Mouse (Mus musculus) heart, embryonic 16.5 days (tissue): ENCODE data around the gene Sel1l3. TPM values are rescaled to one million over a fixed set of nuclear protein-coding genes. Genes with fewer than 3 reads are reported as not detected.

Source experiments
- ATAC-seq: fragments of 200-750 bp; cut with Nextera tagmentation; replicated peaks from 2 replicates; pipeline ENCODE4 v1.8.0; 2017; ENCODE audit warnings: moderate number of reproducible peaks; ENCODE audit not compliant: insufficient read depth, low FRiP score; ENCODE audit errors: extremely low read depth
- H3K27ac ChIP-seq: fragments of 300-500 bp; sonication (generic); 2 replicates; pipeline ENCODE4 v1.5.1; 2014; ENCODE audit warnings: mild to moderate bottlenecking, low read length, control low read depth, moderate library complexity
- H3K27me3 ChIP-seq: fragments of 300-500 bp; sonication (generic); 2 replicates; pipeline ENCODE4 v1.6.1; 2014; ENCODE audit warnings: low read length, mixed read lengths; ENCODE audit not compliant: control insufficient read depth, insufficient read depth
- H3K36me3 ChIP-seq: fragments of 300-500 bp; sonication (generic); 2 replicates; pipeline ENCODE4 v1.6.1; 2014; ENCODE audit not compliant: control insufficient read depth, insufficient read depth
- H3K4me1 ChIP-seq: fragments of 300-500 bp; sonication (generic); 2 replicates; pipeline ENCODE4 v1.6.1; 2014; ENCODE audit warnings: low read length, mixed read lengths; ENCODE audit not compliant: control insufficient read depth, insufficient read depth
- H3K4me2 ChIP-seq: fragments of 300-500 bp; sonication (generic); 2 replicates; pipeline ENCODE4 v1.6.1; 2014; ENCODE audit warnings: low read depth, mild to moderate bottlenecking, control low read depth, low read length
- H3K4me3 ChIP-seq: fragments of 300-500 bp; sonication (generic); 2 replicates; pipeline ENCODE4 v1.5.1; 2014; ENCODE audit warnings: mild to moderate bottlenecking, control low read depth, low read length
- H3K9ac ChIP-seq: fragments of 300-500 bp; sonication (generic); 2 replicates; pipeline ENCODE4 v1.6.1; 2014; ENCODE audit warnings: low read length, control low read depth
- H3K9me3 ChIP-seq: fragments of 300-500 bp; sonication (generic); replicated peaks from 2 replicates; pipeline ENCODE4 v1.6.1; 2016; ENCODE audit warnings: low read length; ENCODE audit not compliant: control insufficient read depth
- WGBS: fragments of 180-500 bp; shearing (Covaris S2); extraction: QIAGEN DNeasy Blood & Tissue Kit; methylation state at CpG from one replicate; pipeline ENCODE4 v1.1.7; 2014; 5-methylcytosine and 5-hydroxymethylcytosine counted together
- polyA plus RNA-seq: library from polyadenylated mRNA; unstranded; fragments of >200 nt; fragmentation: Nextera tagmentation; extraction: Ambion mirVana; gene quantifications from 2 replicates; pipeline ENCODE4 v1.2.1, GENCODE M21; 2015

Gene Sel1l3
- polyA plus RNA-seq, 1 experiment from 2014 or later: 0.91 TPM

- no peak overlapping the region for H3K9ac ChIP-seq
- ATAC-seq: no peak
- no peaks in the 10 kb centered on the region for H3K36me3 ChIP-seq
- no peak overlapping the region for H3K4me2 ChIP-seq
- H3K4me3 ChIP-seq: no peak overlapping the region
- no peaks in the 10 kb centered on the region for H3K9me3 ChIP-seq
- peaks cover 5% of the 10 kb centered on the region for H3K4me1 ChIP-seq
- H3K27ac ChIP-seq: no peak overlapping the region
- 93% methylated on average over 2 of the region's 2 CpGs for WGBS
- H3K27me3 ChIP-seq: no peaks in the 10 kb centered on the region
Observed at GRCm38 (mm10) chr5:53134003-53134402, 79.7 kb downstream of the Sel1l3 start.

- 66% methylated on average over 4 of the region's 4 CpGs for WGBS
- H3K4me1 ChIP-seq: peaks cover 6% of the 10 kb centered on the region
- H3K9ac ChIP-seq: no peak overlapping the region
- no peaks in the 10 kb centered on the region for H3K27me3 ChIP-seq
- no peak overlapping the region for H3K4me3 ChIP-seq
- ATAC-seq: no peak
- H3K9me3 ChIP-seq: no peaks in the 10 kb centered on the region
- H3K4me2 ChIP-seq: no peak overlapping the region
- H3K36me3 ChIP-seq: no peaks in the 10 kb centered on the region
- no peak overlapping the region for H3K27ac ChIP-seq
Observed at GRCm38 (mm10) chr5:53124701-53125100, 89.0 kb downstream of the Sel1l3 start.

GRCm38 (mm10) chr5:53123525-53124286 lies 90.0 kb downstream of the Sel1l3 start:
- WGBS: 40% methylated on average over 10 of the region's 10 CpGs
- Histone ChIP-seq H3K4me1 (peaks cover 6% of the 10 kb centered on the region), H3K9me3 (no peaks in the 10 kb centered on the region), H3K27ac (no peak overlapping the region), H3K27me3 (no peaks in the 10 kb centered on the region), H3K9ac (no peak overlapping the region), H3K36me3 (no peaks in the 10 kb centered on the region), H3K4me2 (no peak overlapping the region), H3K4me3 (no peak overlapping the region)
- 0 out of 2 replicates have a peak, but pooled peaks have one; percentile 58 for ATAC-seq

- 51% methylated on average over 3 of the region's 3 CpGs for WGBS
- H3K4me1 ChIP-seq: peaks cover 6% of the 10 kb centered on the region
- no peak overlapping the region for H3K4me3 ChIP-seq
- no peaks in the 10 kb centered on the region for H3K27me3 ChIP-seq
- H3K4me2 ChIP-seq: no peak overlapping the region
- H3K9ac ChIP-seq: no peak overlapping the region
- H3K27ac ChIP-seq: no peak overlapping the region
- ATAC-seq: no peak
- no peaks in the 10 kb centered on the region for H3K9me3 ChIP-seq
- H3K36me3 ChIP-seq: no peaks in the 10 kb centered on the region
Observed at GRCm38 (mm10) chr5:53119689-53120088, 94.0 kb downstream of the Sel1l3 start.

- ATAC-seq: no peak
- H3K4me1 ChIP-seq: peaks cover 5% of the 10 kb centered on the region
- 88% methylated on average over 8 of the region's 8 CpGs for WGBS
- H3K27ac ChIP-seq: no peak overlapping the region
- H3K9me3 ChIP-seq: peaks cover under 1% of the 10 kb centered on the region
- no peak overlapping the region for H3K4me2 ChIP-seq
- no peak overlapping the region for H3K4me3 ChIP-seq
- H3K9ac ChIP-seq: no peak overlapping the region
- H3K36me3 ChIP-seq: no peaks in the 10 kb centered on the region
- H3K27me3 ChIP-seq: no peaks in the 10 kb centered on the region
Observed at GRCm38 (mm10) chr5:53118212-53118611, 95.5 kb downstream of the Sel1l3 start.

GRCm38 (mm10) chr5:53114616-53115267 lies 99.0 kb downstream of the Sel1l3 start:
- Histone ChIP-seq H3K36me3 (no peaks in the 10 kb centered on the region), H3K4me2 (no peak overlapping the region), H3K4me3 (no peak overlapping the region), H3K27ac (no peak overlapping the region), H3K4me1 (no peaks in the 10 kb centered on the region), H3K9me3 (peaks cover 4% of the 10 kb centered on the region), H3K27me3 (no peaks in the 10 kb centered on the region), H3K9ac (no peak overlapping the region)
- WGBS: 76% methylated on average over 12 of the region's 12 CpGs
- ATAC-seq: no peak

GRCm38 (mm10) chr5:53112942-53113341 lies 100.8 kb downstream of the Sel1l3 start:
- WGBS: 88% methylated on average over 5 of the region's 5 CpGs
- Histone ChIP-seq H3K9me3 (peaks cover 4% of the 10 kb centered on the region), H3K4me1 (no peaks in the 10 kb centered on the region), H3K36me3 (no peaks in the 10 kb centered on the region), H3K9ac (no peak overlapping the region), H3K4me3 (no peak overlapping the region), H3K4me2 (no peak overlapping the region), H3K27me3 (no peaks in the 10 kb centered on the region), H3K27ac (no peak overlapping the region)
- ATAC-seq: no peak

GRCm38 (mm10) chr5:53111036-53111435 lies 102.7 kb downstream of the Sel1l3 start:
- H3K27ac ChIP-seq: no peak overlapping the region
- H3K4me3 ChIP-seq: no peak overlapping the region
- no peak overlapping the region for H3K4me2 ChIP-seq
- no peak for ATAC-seq
- no peaks in the 10 kb centered on the region for H3K4me1 ChIP-seq
- H3K9me3 ChIP-seq: peaks cover 4% of the 10 kb centered on the region
- no peaks in the 10 kb centered on the region for H3K27me3 ChIP-seq
- no peak overlapping the region for H3K9ac ChIP-seq
- 66% methylated on average over 5 of the region's 5 CpGs for WGBS
- H3K36me3 ChIP-seq: no peaks in the 10 kb centered on the region

- no peaks in the 10 kb centered on the region for H3K36me3 ChIP-seq
- 54% methylated on average over 4 of the region's 4 CpGs for WGBS
- no peak overlapping the region for H3K4me2 ChIP-seq
- no peak overlapping the region for H3K27ac ChIP-seq
- ATAC-seq: no peak
- H3K27me3 ChIP-seq: no peaks in the 10 kb centered on the region
- no peaks in the 10 kb centered on the region for H3K4me1 ChIP-seq
- peaks cover 4% of the 10 kb centered on the region for H3K9me3 ChIP-seq
- H3K9ac ChIP-seq: no peak overlapping the region
- H3K4me3 ChIP-seq: no peak overlapping the region
Observed at GRCm38 (mm10) chr5:53110225-53110624, 103.5 kb downstream of the Sel1l3 start.
